Mouse (Mus musculus) heart, postnatal 0 days (tissue): ENCODE data around the gene Zfp36l2. TPM values are rescaled to one million over a fixed set of nuclear protein-coding genes. Genes with fewer than 3 reads are reported as not detected.

Source experiments
- ATAC-seq: fragments of 200-750 bp; cut with Nextera tagmentation; 2 replicates; pipeline ENCODE4 v1.8.0; 2017; ENCODE audit warnings: low read depth, moderate number of reproducible peaks, moderate library complexity; ENCODE audit not compliant: insufficient read depth
- DNase-seq: peaks from one replicate; pipeline ENCODE4 v3.0.0-alpha.2; 2016; ENCODE audit warnings: low spot score
- H3K27ac ChIP-seq: fragments of 300-500 bp; sonication (generic); 2 replicates; pipeline ENCODE4 v1.5.1; 2014; ENCODE audit warnings: low read depth, mild to moderate bottlenecking
- H3K27me3 ChIP-seq: fragments of 300-500 bp; sonication (generic); 2 replicates; pipeline ENCODE4 v1.6.1; 2014; ENCODE audit warnings: low read length, mixed read lengths; ENCODE audit not compliant: control insufficient read depth, insufficient read depth
- H3K36me3 ChIP-seq: fragments of 300-500 bp; sonication (generic); replicated peaks from 2 replicates; pipeline ENCODE4 v1.6.1; 2014; ENCODE audit warnings: low read length, mixed read lengths; ENCODE audit not compliant: control insufficient read depth, insufficient read depth
- H3K4me1 ChIP-seq: fragments of 300-500 bp; sonication (generic); 2 replicates; pipeline ENCODE4 v1.6.1; 2014; ENCODE audit warnings: antibody characterized with exemption; ENCODE audit not compliant: control insufficient read depth, insufficient read depth
- H3K4me2 ChIP-seq: fragments of 300-500 bp; sonication (generic); 2 replicates; pipeline ENCODE4 v1.6.1; 2014; ENCODE audit warnings: low read depth, mild to moderate bottlenecking, low read length, moderate library complexity
- H3K4me3 ChIP-seq: fragments of 300-500 bp; sonication (generic); 2 replicates; pipeline ENCODE4 v1.5.1; 2014; ENCODE audit warnings: low read depth, low read length
- H3K9ac ChIP-seq: fragments of 300-500 bp; sonication (generic); replicated peaks from 2 replicates; pipeline ENCODE4 v1.6.1; 2014; ENCODE audit warnings: low read depth, low read length, mixed read lengths
- H3K9me3 ChIP-seq: fragments of 300-500 bp; sonication (generic); replicated peaks from 2 replicates; pipeline ENCODE4 v1.6.1; 2016; ENCODE audit warnings: low read length; ENCODE audit not compliant: control insufficient read depth
- CTCF ChIP-seq: IDR thresholded peaks from 2 replicates; pipeline ENCODE4 v1.5.1; 2016; ENCODE audit warnings: antibody characterized with exemption, control low read depth, low read depth
- EP300 ChIP-seq: IDR thresholded peaks from 2 replicates; pipeline ENCODE4 v1.6.1; 2016; ENCODE audit warnings: antibody characterized with exemption, low read depth
- WGBS: fragments of 180-500 bp; shearing (Covaris S2); extraction: QIAGEN DNeasy Blood & Tissue Kit; methylation state at CpG from one replicate; pipeline ENCODE4 v1.1.7; 2014; 5-methylcytosine and 5-hydroxymethylcytosine counted together
- polyA plus RNA-seq: library from polyadenylated mRNA; unstranded; fragments of >200 nt; fragmentation: Nextera tagmentation; extraction: Ambion mirVana; gene quantifications from 2 replicates; pipeline ENCODE4 v1.2.1, GENCODE M21; 2015
- total RNA-seq: library from RNA; depleted of rRNA; stranded (reverse); fragments of >200 nt; gene quantifications from 2 replicates; pipeline ENCODE4 v1.2.3, GENCODE M21; 2014; ENCODE audit warnings: low replicate concordance

The Zfp36l2 gene
- total and polyA plus RNA-seq, 2 experiments from 2014 or later: 4.5 to 14.0 TPM

GRCm38 (mm10) chr17:84183291-84183781, 4.4 kb downstream of the Zfp36l2 start:
- Histone ChIP-seq H3K27ac (peak overlapping the region; percentile 73), H3K4me1 (peaks cover 9% of the 10 kb centered on the region), H3K9me3 (no peaks in the 10 kb centered on the region), H3K27me3 (no peaks in the 10 kb centered on the region), H3K9ac (no peak overlapping the region; the same call in 1 of the 2 replicates), H3K36me3 (peaks cover 16% of the 10 kb centered on the region), H3K4me3 (peak overlapping the region; percentile 8; the same call in 1 of the 2 replicates), H3K4me2 (peak overlapping the region; percentile 40)
- DNase-seq (peak; percentile 93), ATAC-seq (peak; percentile 19; the same call in 1 of the 2 replicates)
- 6% methylated on average over 12 of the region's 12 CpGs for WGBS
- peak; percentile 85; the same call in 1 of the 2 replicates for TF ChIP-seq EP300
- TF ChIP-seq CTCF: no peak

- 45% methylated on average over 16 of the region's 16 CpGs for WGBS
- Histone ChIP-seq H3K27ac (peak overlapping the region; percentile 73), H3K9ac (no peak overlapping the region; the same call in 1 of the 2 replicates), H3K4me2 (peak overlapping the region; percentile 40; the same call in 1 of the 2 replicates), H3K4me3 (peak overlapping the region; percentile 8; the same call in 1 of the 2 replicates), H3K4me1 (peaks cover 9% of the 10 kb centered on the region), H3K9me3 (no peaks in the 10 kb centered on the region), H3K27me3 (no peaks in the 10 kb centered on the region), H3K36me3 (peaks cover 16% of the 10 kb centered on the region)
- no peak for DNase-seq
- ATAC-seq: no peak
- TF ChIP-seq CTCF: no peak
- no peak for TF ChIP-seq EP300
Observed at GRCm38 (mm10) chr17:84182311-84183271, 5.2 kb downstream of the Zfp36l2 start.

- H3K9me3 ChIP-seq: no peaks in the 10 kb centered on the region
- H3K27ac ChIP-seq: peak overlapping the region; percentile 73
- H3K4me2 ChIP-seq: peak overlapping the region; percentile 40; the same call in 1 of the 2 replicates
- DNase-seq: peak; percentile 22
- peaks cover 16% of the 10 kb centered on the region for H3K36me3 ChIP-seq
- TF ChIP-seq EP300 (no peak), CTCF (no peak)
- 61% methylated on average over 18 of the region's 18 CpGs for WGBS
- H3K4me3 ChIP-seq: no peak overlapping the region
- ATAC-seq: no peak
- no peak overlapping the region for H3K9ac ChIP-seq
- no peaks in the 10 kb centered on the region for H3K27me3 ChIP-seq
- H3K4me1 ChIP-seq: peaks cover 9% of the 10 kb centered on the region
Observed at GRCm38 (mm10) chr17:84181502-84182310, 6.0 kb downstream of the Zfp36l2 start.

- Histone ChIP-seq H3K9me3 (no peaks in the 10 kb centered on the region), H3K36me3 (peaks cover 9% of the 10 kb centered on the region), H3K4me2 (peak overlapping the region; percentile 6; the same call in 1 of the 2 replicates), H3K4me1 (peaks cover 9% of the 10 kb centered on the region), H3K9ac (no peak overlapping the region), H3K27me3 (no peaks in the 10 kb centered on the region), H3K27ac (peak overlapping the region; percentile 73), H3K4me3 (no peak overlapping the region)
- peak; percentile 50; the same call in 1 of the 2 replicates for ATAC-seq
- peak; percentile 52 for DNase-seq
- TF ChIP-seq CTCF (no peak), EP300 (no peak)
- WGBS: 36% methylated on average over 11 of the region's 11 CpGs
Observed at GRCm38 (mm10) chr17:84180715-84181501, 6.8 kb downstream of the Zfp36l2 start.
